Mouse (Mus musculus): ENCODE measurements around the gene Nectin1. TPM values are rescaled to one million over a fixed set of nuclear protein-coding genes. Genes with fewer than 3 reads are reported as not detected.

Nectin1 gene
- total and polyA plus RNA-seq, 3 experiments, result 0.26 to 1.9 (median 1.8) TPM

DNA sequence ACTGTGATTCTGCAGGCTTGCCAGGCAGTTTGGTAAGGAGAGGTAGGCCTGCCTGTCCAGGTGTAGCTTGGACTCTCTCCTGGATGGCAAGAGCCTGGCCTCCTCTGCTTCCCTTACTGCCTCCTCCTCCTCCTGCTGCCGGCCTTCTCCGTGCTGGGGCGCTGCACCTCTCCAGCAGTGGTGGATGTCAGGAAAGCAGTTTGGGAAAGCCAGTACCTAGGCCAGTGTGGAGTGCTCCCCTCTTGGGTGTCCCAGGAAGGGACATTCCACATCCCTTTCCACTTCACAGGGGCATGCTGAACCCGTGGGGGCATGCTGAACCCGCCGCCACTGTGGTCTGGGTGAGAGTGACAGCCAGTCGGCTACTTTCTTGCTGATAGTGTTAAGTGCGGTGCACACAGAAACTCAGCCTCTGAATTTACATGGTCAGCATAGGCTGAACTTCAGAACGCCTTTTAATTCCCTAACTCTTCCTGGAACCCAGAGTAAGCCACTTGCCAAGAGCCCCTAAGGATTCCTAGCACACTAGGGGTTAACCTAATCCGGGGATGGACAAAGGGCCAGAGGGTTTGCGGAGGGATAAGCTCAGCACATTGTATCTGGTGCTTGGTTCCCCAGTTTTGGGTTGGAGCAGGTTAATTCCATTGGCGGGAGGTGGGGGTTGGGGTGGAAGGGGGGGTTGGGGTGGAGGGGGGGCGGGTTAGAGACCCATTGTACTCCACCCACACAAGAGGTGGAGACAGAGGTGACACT lies 2.3 kb downstream of the Nectin1 start:
- H3K9me3 ChIP-seq (replicated peaks; ENCODE audit: low read length), result no peaks in the 10 kb centered on the region
- H3K36me3 ChIP-seq (replicated peaks in 1 of 2; ENCODE audit: control insufficient read depth in 1 of 2, insufficient read depth in 1 of 2, low read length in 1 of 2), result peaks cover 0 to 4% of the 10 kb centered on the region in 2 experiments
- H3K27ac ChIP-seq (ENCODE audit: insufficient read depth, low read depth), result no peak overlapping the region
- no peak overlapping the region for H3K4me3 ChIP-seq (replicated peaks in 1 of 3; ENCODE audit: low read depth in 2 of 3, low read length in 2 of 3, poor library complexity in 1 of 3)
- H3K9ac ChIP-seq (ENCODE audit: insufficient read depth, low read depth), result no peak overlapping the region
- in situ Hi-C loops (cut with MboI; ENCODE audit: low pct_ligation_motif_present, low pct_unique_long_range_greater_than_20kb, low sequenced_read_pairs), result loop anchor here (25.0 kb wide), 1 partner anchor 409 kb away; no protein-coding TSS in a partner anchor
- DNase-seq (ENCODE audit: extremely low read depth), result no peak
- dilution Hi-C loops (cut with MboI; ENCODE audit: extremely low pct_ligation_motif_present, extremely low pct_unique_long_range_greater_than_20kb, low sequenced_read_pairs), result no loop called here
- TF ChIP-seq POLR2A (IDR thresholded peaks at IDR 0.05; ENCODE audit: low read depth, low read length), result no peak
- TF ChIP-seq TBP (conservative IDR thresholded peaks at IDR 0.05; ENCODE audit: low read depth, low read length), result no peak
- no peak for TF ChIP-seq ETS1 (conservative IDR thresholded peaks at IDR 0.05; ENCODE audit: low read depth, low read length)
- TF ChIP-seq JUN (IDR thresholded peaks at IDR 0.05; ENCODE audit: insufficient read depth, low read depth, low read length), result no peak
- TF ChIP-seq IRF4 (IDR thresholded peaks at IDR 0.05; ENCODE audit: low read depth, low read length), result no peak
- no peak for TF ChIP-seq NELFE (IDR thresholded peaks at IDR 0.05; ENCODE audit: low read depth, low read length)
- TF ChIP-seq MXI1 (IDR thresholded peaks at IDR 0.05; ENCODE audit: low read depth, low read length), result no peak
- TF ChIP-seq USF1 (IDR thresholded peaks at IDR 0.05; ENCODE audit: low read depth, low read length), result no peak
- TF ChIP-seq ZNF384 (IDR thresholded peaks at IDR 0.05; ENCODE audit: low read depth, low read length), result no peak
- no peak for TF ChIP-seq JUND (conservative IDR thresholded peaks at IDR 0.05; ENCODE audit: low read depth, low read length)
- TF ChIP-seq ZC3H11A (IDR thresholded peaks at IDR 0.05; ENCODE audit: low read depth, low read length), result no peak
- TF ChIP-seq KAT2A (IDR thresholded peaks at IDR 0.05; ENCODE audit: insufficient replicate concordance, low read length), result no peak
- no peak for TF ChIP-seq POLR2AphosphoS2 (IDR thresholded peaks at IDR 0.05; ENCODE audit: low read depth, low read length)
- TF ChIP-seq MYC (IDR thresholded peaks at IDR 0.05; ENCODE audit: low read depth, low read length), result no peak
- TF ChIP-seq EP300 (IDR thresholded peaks at IDR 0.05; ENCODE audit: low read length), result no peak
- no peak for TF ChIP-seq SIN3A (IDR thresholded peaks at IDR 0.05; ENCODE audit: low read length)
- no peak for TF ChIP-seq ZMIZ1 (IDR thresholded peaks at IDR 0.05; ENCODE audit: low read depth, low read length)
- no peak for TF ChIP-seq MAFK (IDR thresholded peaks at IDR 0.05; ENCODE audit: insufficient replicate concordance, low read length)
- TF ChIP-seq NRF1 (IDR thresholded peaks at IDR 0.05; ENCODE audit: low read depth, low read length), result no peak
- peak overlapping the region; percentile 83 for H3K4me2 ChIP-seq (ENCODE audit: insufficient read depth, low read depth, poor library complexity, severe bottlenecking)
- peaks cover 6 to 20% of the 10 kb centered on the region in 2 experiments; a peak in 3 of 4 replicates for H3K4me1 ChIP-seq (ENCODE audit: control insufficient read depth in 1 of 2, insufficient read depth in 2 of 2)
- no peaks in the 10 kb centered on the region for H3K79me2 ChIP-seq (replicated peaks; ENCODE audit: control insufficient read depth, extremely low read depth, insufficient read depth, poor library complexity, severe bottlenecking)
- H3K27me3 ChIP-seq (replicated peaks), result peaks cover 35% of the 10 kb centered on the region

- H3K4me2 ChIP-seq (ENCODE audit: insufficient read depth, low read depth, poor library complexity, severe bottlenecking), result no peak overlapping the region
- H3K79me2 ChIP-seq (replicated peaks; ENCODE audit: control insufficient read depth, extremely low read depth, insufficient read depth, poor library complexity, severe bottlenecking), result no peaks in the 10 kb centered on the region
- H3K27ac ChIP-seq (ENCODE audit: insufficient read depth, low read depth), result no peak overlapping the region
- H3K9me3 ChIP-seq (replicated peaks; ENCODE audit: low read length), result no peaks in the 10 kb centered on the region
- TF ChIP-seq RCOR1 (conservative IDR thresholded peaks at IDR 0.05; ENCODE audit: low read depth, low read length), result no peak
- TF ChIP-seq NRF1 (IDR thresholded peaks at IDR 0.05; ENCODE audit: low read depth, low read length), result no peak
- no peak for TF ChIP-seq EP300 (IDR thresholded peaks at IDR 0.05; ENCODE audit: low read length)
- no peak for TF ChIP-seq ETS1 (conservative IDR thresholded peaks at IDR 0.05; ENCODE audit: low read depth, low read length)
- TF ChIP-seq BHLHE40 (IDR thresholded peaks at IDR 0.05; ENCODE audit: low read depth, low read length), result no peak
- TF ChIP-seq USF1 (IDR thresholded peaks at IDR 0.05; ENCODE audit: low read depth, low read length), result no peak
- no peak for TF ChIP-seq JUN (IDR thresholded peaks at IDR 0.05; ENCODE audit: insufficient read depth, low read depth, low read length)
- TF ChIP-seq PAX5 (IDR thresholded peaks at IDR 0.05; ENCODE audit: low read length), result no peak
- TF ChIP-seq SIN3A (IDR thresholded peaks at IDR 0.05; ENCODE audit: low read length), result no peak
- no peak for TF ChIP-seq USF2 (conservative IDR thresholded peaks at IDR 0.05; ENCODE audit: low read depth, low read length)
- no peak for TF ChIP-seq CHD1 (IDR thresholded peaks at IDR 0.05; ENCODE audit: low read depth, low read length)
- TF ChIP-seq ZKSCAN1 (IDR thresholded peaks at IDR 0.05; ENCODE audit: borderline replicate concordance, low read depth, low read length), result no peak
- TF ChIP-seq POLR2A (IDR thresholded peaks at IDR 0.05; ENCODE audit: low read depth, low read length), result no peak
- no peak for TF ChIP-seq NELFE (IDR thresholded peaks at IDR 0.05; ENCODE audit: low read depth, low read length)
- TF ChIP-seq MAZ (IDR thresholded peaks at IDR 0.05; ENCODE audit: low read depth, low read length), result no peak
- no peak for TF ChIP-seq ZNF384 (IDR thresholded peaks at IDR 0.05; ENCODE audit: low read depth, low read length)
- no peak for TF ChIP-seq ZMIZ1 (IDR thresholded peaks at IDR 0.05; ENCODE audit: low read depth, low read length)
- H3K4me1 ChIP-seq (ENCODE audit: control insufficient read depth in 1 of 2, insufficient read depth in 2 of 2), result peaks cover 6 to 20% of the 10 kb centered on the region in 2 experiments; a peak in 3 of 4 replicates
- H3K4me3 ChIP-seq (replicated peaks in 1 of 3; ENCODE audit: low read depth in 2 of 3, low read length in 2 of 3, poor library complexity in 1 of 3), result no peak overlapping the region
- in situ Hi-C loops (cut with MboI; ENCODE audit: low pct_ligation_motif_present, low pct_unique_long_range_greater_than_20kb, low sequenced_read_pairs), result loop anchor here (25.0 kb wide), 1 partner anchor 410 kb away; no protein-coding TSS in a partner anchor
- dilution Hi-C loops (cut with MboI; ENCODE audit: extremely low pct_ligation_motif_present, extremely low pct_unique_long_range_greater_than_20kb, low sequenced_read_pairs), result no loop called here
- no peak for DNase-seq (ENCODE audit: extremely low read depth)
- H3K27me3 ChIP-seq (replicated peaks), result peaks cover 26% of the 10 kb centered on the region
- peaks cover 0 to 8% of the 10 kb centered on the region in 2 experiments for H3K36me3 ChIP-seq (replicated peaks in 1 of 2; ENCODE audit: control insufficient read depth in 1 of 2, insufficient read depth in 1 of 2, low read length in 1 of 2)
- no peak overlapping the region for H3K9ac ChIP-seq (ENCODE audit: insufficient read depth, low read depth)
These were observed 3.9 kb downstream of the Nectin1 start for GRCm38 (mm10) chr9:43747710-43748109.
